Mouse (Mus musculus) retina, adult 2 months (tissue): ENCODE measurements around the gene Heatr4.
"Not testable (repeated sequence)": the region's sequence is repeated elsewhere in the genome, so short reads cannot be mapped to it uniquely, and the experiment has no call there.

Experiments used
- DNase-seq: peaks from one replicate; pipeline ENCODE4 v3.0.0-alpha.2; 2012; ENCODE audit warnings: low read depth, low spot score

The Heatr4 gene

DNA sequence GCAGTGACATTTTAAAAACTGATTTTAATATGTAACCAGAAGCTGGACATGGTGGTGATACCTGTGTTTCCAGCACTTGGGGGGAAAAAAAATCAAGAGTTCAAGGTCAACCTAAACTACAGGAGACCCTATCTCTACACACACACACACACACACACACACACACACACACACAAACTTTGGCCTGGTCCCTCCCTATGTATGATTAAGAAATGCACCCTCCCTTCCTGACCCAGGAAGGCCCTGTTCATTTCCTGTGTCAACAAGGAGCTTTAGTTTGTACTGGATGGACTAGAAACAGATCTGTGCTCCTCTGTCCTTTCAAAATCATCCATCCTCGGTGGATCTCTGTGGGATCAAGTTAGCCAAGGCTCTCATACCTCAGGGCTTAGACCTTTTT lies 46.1 kb downstream of the Heatr4 start:
- DNase-seq = not testable (repeated sequence)

GRCm38 (mm10) chr12:83937600-83937999 lies 47.1 kb downstream of the Heatr4 start:
- DNase-seq = no peak

GRCm38 (mm10) chr12:83929186-83929804 lies 55.4 kb downstream of the Heatr4 start:
- DNase-seq = no peak

DNA sequence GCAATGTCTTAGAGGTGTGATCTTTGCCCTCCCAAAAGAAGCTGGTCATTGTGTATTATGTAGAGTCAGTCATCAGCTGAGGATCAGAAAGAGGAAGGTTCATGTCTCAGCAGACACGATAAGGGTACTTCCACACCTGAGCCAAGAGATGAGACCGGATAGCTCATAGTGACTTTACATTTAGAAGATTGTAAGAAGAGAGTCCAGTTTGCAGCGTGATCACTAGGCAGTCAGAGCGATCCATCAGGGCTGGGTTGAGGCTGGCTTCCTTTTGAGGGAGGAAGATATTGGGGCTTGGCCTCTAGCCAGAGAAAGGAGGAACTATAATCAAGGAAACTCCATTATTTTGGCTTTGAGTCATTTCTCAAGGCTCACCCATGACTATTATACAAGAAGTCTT lies 56.9 kb downstream of the Heatr4 start:
- no peak for DNase-seq

GRCm38 (mm10) chr12:83926061-83926460 lies 58.6 kb downstream of the Heatr4 start:
- no peak for DNase-seq

GRCm38 (mm10) chr12:83925160-83925703 lies 59.4 kb downstream of the Heatr4 start:
- no peak for DNase-seq

DNA sequence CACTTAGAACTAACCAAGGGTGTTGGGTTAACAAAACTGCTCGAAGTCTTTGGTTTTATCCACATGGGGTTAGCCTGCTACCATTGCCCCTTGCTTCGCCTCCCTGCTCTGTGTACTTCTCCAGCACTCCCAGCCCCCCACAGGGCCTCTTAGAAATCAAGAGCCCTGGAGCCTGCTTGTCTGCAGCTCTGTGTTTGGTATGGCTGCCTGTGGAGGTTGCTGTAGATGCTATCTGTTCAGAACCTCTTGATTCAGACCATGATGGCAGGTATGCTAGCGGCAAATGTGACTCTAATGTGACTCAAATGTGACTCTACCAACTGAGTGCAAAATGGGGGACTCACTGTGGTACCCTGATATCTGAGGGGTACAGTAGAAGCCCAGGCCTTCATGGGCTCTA lies 60.3 kb downstream of the Heatr4 start:
- no peak for DNase-seq

DNA sequence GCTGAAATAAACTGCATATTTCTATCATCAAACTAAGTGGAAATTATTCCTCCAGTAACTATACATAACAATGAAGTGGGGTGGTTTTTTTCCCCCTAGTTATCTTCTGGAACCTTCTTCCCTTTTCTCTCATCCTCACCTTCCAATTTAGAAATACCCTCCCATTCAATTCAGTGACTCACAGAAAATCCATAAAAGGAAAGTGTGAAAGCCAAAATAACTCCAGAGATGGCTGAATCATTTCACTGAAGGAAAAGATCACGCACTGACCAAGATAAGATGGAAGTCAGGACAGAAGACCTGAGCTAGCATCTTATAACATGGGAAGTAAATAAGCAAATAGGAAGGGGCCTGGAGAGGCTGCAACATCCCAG lies 61.2 kb downstream of the Heatr4 start:
- DNase-seq = no peak

GRCm38 (mm10) chr12:83922724-83923485 lies 61.7 kb downstream of the Heatr4 start:
- DNase-seq = no peak

- DNase-seq = peak; percentile 97
These were observed 62.9 kb downstream of the Heatr4 start, which contains the start of gene Numb for GRCm38 (mm10) chr12:83921535-83922381. Gene Numb (minus strand): TSS chr12:83921934.

- no peak for DNase-seq
These were observed 63.8 kb downstream of the Heatr4 start for GRCm38 (mm10) chr12:83920721-83921441.

DNA sequence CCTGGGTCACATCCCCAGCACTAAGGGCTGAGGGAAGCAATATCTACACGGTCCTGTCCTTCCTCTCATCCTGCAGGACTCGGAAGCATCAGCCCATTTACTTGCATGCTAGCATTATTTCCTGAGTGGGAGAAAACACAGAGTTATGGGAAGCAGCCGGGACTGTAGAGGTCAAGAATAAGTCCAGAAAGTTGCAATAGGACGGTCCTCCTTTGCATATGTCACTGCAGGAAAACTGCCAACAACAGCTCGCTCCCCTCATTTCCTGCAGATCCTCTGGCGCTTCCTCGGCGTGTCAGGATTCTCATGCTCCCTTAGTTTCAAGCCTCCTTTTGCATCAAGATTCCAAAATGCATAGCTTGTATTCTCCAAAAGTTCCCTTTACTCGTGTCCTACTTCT lies 67.8 kb downstream of the Heatr4 start:
- DNase-seq = no peak

DNA sequence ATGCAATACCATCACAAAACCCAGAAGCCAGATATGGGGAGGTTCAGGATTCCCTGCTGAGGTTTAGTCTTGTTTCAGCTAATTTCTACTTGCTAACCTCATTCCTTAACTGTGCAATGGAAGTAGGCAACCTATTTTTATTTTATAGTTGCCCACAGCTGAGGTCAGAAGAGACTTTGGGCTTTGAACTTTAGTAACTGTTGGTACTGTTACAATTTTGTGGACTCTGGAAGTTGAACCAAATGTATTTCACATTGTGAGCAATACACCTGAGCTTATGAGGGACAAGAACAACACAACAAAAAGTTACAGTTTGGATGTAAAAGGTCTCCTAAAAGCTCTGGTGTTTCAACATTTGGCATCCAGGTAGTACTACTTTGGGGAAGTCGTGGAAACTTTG lies 69.9 kb downstream of the Heatr4 start:
- DNase-seq = no peak

- no peak for DNase-seq
These were observed 70.4 kb downstream of the Heatr4 start for GRCm38 (mm10) chr12:83914202-83914740.

DNA sequence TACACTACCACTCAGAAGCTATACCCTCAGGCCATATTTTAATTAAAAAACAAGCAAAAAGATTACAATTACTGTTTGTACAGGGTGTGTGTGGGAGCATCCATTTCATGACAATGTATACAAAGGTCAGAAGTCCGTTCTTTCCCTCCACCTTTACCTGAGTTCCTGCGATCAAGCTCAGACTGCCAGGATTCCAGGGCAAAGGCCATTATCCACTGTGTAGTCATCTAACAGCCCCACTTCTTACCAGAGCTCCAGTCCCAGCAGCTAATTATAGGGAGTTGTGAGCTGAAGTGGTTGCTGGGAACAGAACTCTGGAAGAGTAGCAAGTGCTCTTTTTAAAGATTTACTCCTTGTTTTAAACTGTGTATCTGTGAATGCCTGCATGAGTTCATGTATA lies 74.2 kb downstream of the Heatr4 start:
- no peak for DNase-seq
